ENCODE assay signal across 34 mouse cellular contexts in the genomic region with DNA sequence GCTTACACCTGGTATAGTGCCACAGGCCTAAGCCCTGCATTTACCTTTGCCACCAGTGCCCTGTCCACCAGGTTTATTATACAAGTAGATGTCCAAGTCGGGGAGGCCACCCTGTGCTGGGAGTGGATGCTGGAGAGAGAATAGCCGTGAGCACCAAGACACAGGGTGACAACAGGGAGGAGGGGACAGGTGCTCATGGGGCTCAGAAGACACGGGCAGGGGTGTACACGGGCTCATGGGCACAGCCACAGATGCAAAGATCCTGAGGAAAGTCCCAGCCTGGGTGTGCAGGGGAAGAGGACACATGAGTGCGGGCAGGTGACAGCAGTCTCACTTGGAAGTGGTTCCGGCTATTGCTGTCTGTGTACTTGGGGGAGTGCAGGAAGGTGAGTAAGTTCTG.
"Had no signal": no experiment of that assay in that cellular context is flagged by ENCODE, and none has a peak within 500 bp of the region (broad histone marks: within the 10 kb centered on the region; RNA-seq: fewer than 3 reads in every experiment).

No protein-coding gene starts in this region.

- H3K9ac ChIP-seq: heart, embryonic 12.5 days; heart, embryonic 13.5 days; heart, embryonic 15.5 days; hindbrain, embryonic 12.5 days; hindbrain, embryonic 13.5 days; hindbrain, embryonic 14.5 days; hindbrain, embryonic 15.5 days; intestine, embryonic 15.5 days; kidney, embryonic 15.5 days had no signal

- H3K27ac ChIP-seq: heart, embryonic 13.5 days; heart, embryonic 15.5 days; hindbrain, embryonic 10.5 days; hindbrain, embryonic 12.5 days; hindbrain, embryonic 13.5 days; hindbrain, embryonic 14.5 days; hindbrain, embryonic 15.5 days; hindbrain, postnatal 0 days; intestine, embryonic 15.5 days; kidney, embryonic 15.5 days; kidney, postnatal 0 days; layer of hippocampus, adult 2 months; left cerebral cortex, adult 2 months had no signal

- H3K4me2 ChIP-seq: heart, embryonic 12.5 days; heart, embryonic 13.5 days; heart, embryonic 15.5 days; hindbrain, embryonic 12.5 days; hindbrain, embryonic 13.5 days; hindbrain, embryonic 14.5 days; hindbrain, embryonic 15.5 days; intestine, embryonic 15.5 days; kidney, embryonic 15.5 days had no signal

- H3K27me3 ChIP-seq: heart, embryonic 12.5 days; heart, embryonic 13.5 days; heart, embryonic 15.5 days; hindbrain, embryonic 12.5 days; hindbrain, embryonic 13.5 days; hindbrain, embryonic 15.5 days; intestine, embryonic 15.5 days; kidney, embryonic 15.5 days had no signal

- DNase-seq: heart, postnatal 10 days; heart, postnatal 14 days; heart, postnatal 36 days; heart, postnatal 4 days; kidney, adult 11 months; kidney, adult 18-20 months; kidney, adult 2 months; kidney, adult 8-10 months; kidney, adult 9 months; kidney, postnatal 10 days; kidney, postnatal 14 days; kidney, postnatal 25 days; kidney, postnatal 36 days; kidney, postnatal 4 days; layer of hippocampus, adult 9-11 months; layer of hippocampus, postnatal 36 days had no signal

- H3K9me3 ChIP-seq: heart, embryonic 12.5 days; heart, embryonic 13.5 days; heart, embryonic 15.5 days; hindbrain, embryonic 10.5 days; hindbrain, embryonic 12.5 days; hindbrain, embryonic 13.5 days; hindbrain, embryonic 15.5 days; intestine, embryonic 15.5 days; kidney, embryonic 15.5 days had no signal

- H3K4me1 ChIP-seq: heart, embryonic 12.5 days; heart, embryonic 13.5 days; heart, embryonic 15.5 days; hindbrain, embryonic 10.5 days; hindbrain, embryonic 12.5 days; hindbrain, embryonic 13.5 days; hindbrain, embryonic 15.5 days; intestine, embryonic 15.5 days; kidney, embryonic 15.5 days had no signal

- H3K4me3 ChIP-seq: heart, embryonic 12.5 days; heart, embryonic 13.5 days; heart, embryonic 15.5 days; hindbrain, embryonic 10.5 days; hindbrain, embryonic 12.5 days; hindbrain, embryonic 13.5 days; hindbrain, embryonic 15.5 days; intestine, embryonic 15.5 days; kidney, embryonic 15.5 days; layer of hippocampus, adult 2 months; left cerebral cortex, adult 2 months had no signal

- ATAC-seq: hindbrain, embryonic 16.5 days; hindbrain, postnatal 0 days; inflammation-experienced regulatory T-cells, adult 6 months; intestine, embryonic 15.5 days; intestine, embryonic 16.5 days; intestine, postnatal 0 days had no signal
